Mouse (Mus musculus) liver, adult 2 months (tissue): ENCODE data around the gene Pdxk.

Experiments used
- CTCF ChIP-seq: fragments of 200-500 bp; IDR thresholded peaks from 2 replicates; pipeline ENCODE4 v1.5.1; 2011; ENCODE audit warnings: low read depth, low read length, control low read depth
- POLR2A ChIP-seq: fragments of 200-500 bp; IDR thresholded peaks from 2 replicates; pipeline ENCODE4 v1.6.1; 2011; ENCODE audit warnings: low read length, control low read depth; ENCODE audit not compliant: insufficient read depth; ENCODE audit errors: extremely low read depth

DNA sequence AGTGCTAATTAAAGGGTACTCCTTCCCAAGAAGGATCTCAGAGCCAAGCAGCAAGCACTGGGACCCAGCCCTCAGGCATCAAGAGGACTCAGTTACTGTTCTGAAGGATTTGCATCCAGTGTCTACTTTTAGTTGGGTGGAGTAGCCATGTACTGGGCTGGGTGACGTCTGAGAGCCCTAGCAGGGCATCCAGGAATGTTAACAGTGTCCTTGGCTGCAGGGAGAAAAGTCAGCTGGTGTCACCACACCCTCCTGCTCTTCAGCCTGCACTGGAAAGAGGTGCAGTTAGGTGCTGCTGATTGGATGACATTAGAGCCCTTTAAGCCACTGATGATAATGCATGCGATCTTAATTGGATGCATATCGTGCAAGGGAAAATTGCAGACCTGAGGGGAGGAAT, 31.9 kb downstream of the Pdxk start:
- TF ChIP-seq CTCF: no peak
- TF ChIP-seq POLR2A: no peak
